Mouse (Mus musculus): Measurements from ENCODE around the gene Kank4. TPM values are rescaled to one million over a fixed set of nuclear protein-coding genes. Genes with fewer than 3 reads are reported as not detected.
"Not testable (repeated sequence)": the region's sequence is repeated elsewhere in the genome, so short reads cannot be mapped to it uniquely, and the experiment has no call there.

The Kank4 gene
- polyA plus RNA-seq, 1 experiment from 2014 or later, result 0.86 TPM

DNA sequence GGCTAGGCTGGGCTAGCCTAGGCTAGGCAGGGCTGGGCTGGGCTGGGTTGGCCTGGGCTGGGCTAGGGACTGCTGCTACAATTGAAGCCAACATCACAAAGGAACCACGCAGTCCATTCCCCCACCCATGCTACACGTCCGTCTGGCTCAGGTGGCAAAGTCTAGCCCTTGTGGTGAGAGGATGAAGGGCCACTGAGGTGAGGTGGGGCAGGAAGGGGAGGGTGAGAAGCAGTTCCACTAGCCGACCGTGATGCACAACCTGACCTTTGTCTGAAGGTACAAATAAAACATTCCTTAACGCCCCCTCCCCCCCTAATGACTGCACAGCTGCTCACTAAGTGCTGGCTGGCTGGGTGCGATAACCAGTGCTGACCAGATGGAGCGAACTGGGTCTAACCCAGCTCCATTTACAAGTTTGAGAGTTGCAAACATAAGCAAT, 28.4 kb upstream of the Kank4 start:
- no peak for DNase-seq (ENCODE audit: low spot score)

DNA sequence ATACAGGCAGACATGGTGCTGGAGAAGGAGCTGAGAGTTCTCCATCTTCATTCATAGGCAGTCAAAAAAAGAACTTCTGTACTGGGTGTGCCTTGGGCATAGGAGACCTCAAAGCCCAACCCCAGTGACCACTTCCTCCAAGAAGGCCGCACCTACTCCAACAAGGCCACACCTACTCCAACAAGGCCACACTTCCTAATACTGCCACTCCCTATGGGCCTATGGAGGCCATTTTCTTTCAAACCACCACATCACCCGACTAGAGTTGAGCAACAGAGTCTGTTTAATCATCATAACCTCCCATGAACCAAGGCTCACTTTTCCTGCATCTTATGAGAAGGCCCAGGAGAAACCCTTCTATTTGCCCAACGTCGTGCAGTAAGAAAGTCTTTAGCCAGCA, 27.9 kb upstream of the Kank4 start:
- Histone ChIP-seq H3K27ac (replicated peaks) (no peak overlapping the region), H3K9me3 (replicated peaks) (no peaks in the 10 kb centered on the region), H3K4me1 (peaks cover 13% of the 10 kb centered on the region), H3K36me3 (no peaks in the 10 kb centered on the region), H3K4me3 (no peak overlapping the region), H3K27me3 (ENCODE audit: low read depth, poor library complexity, severe bottlenecking) (peaks cover 36% of the 10 kb centered on the region)
- 89% methylated on average over 4 of the region's 4 CpGs for WGBS
- DNase-seq (ENCODE audit: low spot score), result no peak

More for the DNA sequence above, 28.4 kb upstream of the Kank4 start:
- no peak overlapping the region for H3K27ac ChIP-seq (replicated peaks)
- peaks cover 8% of the 10 kb centered on the region for H3K4me1 ChIP-seq
- H3K9me3 ChIP-seq (replicated peaks), result no peaks in the 10 kb centered on the region
- H3K36me3 ChIP-seq, result no peaks in the 10 kb centered on the region
- H3K4me3 ChIP-seq, result no peak overlapping the region
- peaks cover 36% of the 10 kb centered on the region for H3K27me3 ChIP-seq (ENCODE audit: low read depth, poor library complexity, severe bottlenecking)
- WGBS, result 79% methylated on average over 8 of the region's 8 CpGs

DNA sequence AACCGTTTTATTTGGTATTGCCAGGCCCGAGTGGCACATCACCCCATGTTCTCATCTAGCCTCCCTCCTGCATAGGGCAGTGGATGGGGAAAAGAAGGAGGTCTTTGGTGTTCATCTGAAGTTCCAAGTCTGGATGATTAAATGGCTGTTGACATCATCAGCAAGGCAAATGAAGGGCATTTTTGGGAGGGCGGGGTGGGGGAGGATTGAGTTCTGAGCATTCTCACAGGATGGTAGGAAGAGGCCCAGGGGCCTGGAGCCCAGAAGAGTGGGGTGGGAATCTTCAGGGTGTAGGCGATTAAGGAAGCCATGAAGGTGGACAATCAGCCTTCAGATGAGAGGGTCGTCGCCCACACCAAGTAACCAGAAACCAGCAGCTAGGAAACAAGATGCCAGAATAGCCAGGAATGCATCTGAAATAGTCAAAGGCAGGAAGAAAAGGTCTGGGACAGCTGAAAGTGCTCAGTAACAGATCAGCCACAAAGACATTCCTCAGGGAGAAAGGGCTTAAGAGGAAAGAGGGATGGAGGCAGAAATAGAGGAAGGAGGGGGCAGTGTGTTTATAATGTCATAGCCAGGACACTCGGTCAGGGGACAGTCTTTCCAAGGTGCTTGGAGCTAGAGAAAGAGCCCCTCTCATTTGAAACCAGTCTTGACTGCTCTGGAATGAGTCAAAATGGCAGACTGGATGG, 26.7 kb upstream of the Kank4 start:
- Histone ChIP-seq H3K4me3 (no peak overlapping the region), H3K27ac (replicated peaks) (no peak overlapping the region), H3K36me3 (no peaks in the 10 kb centered on the region), H3K4me1 (peaks cover 16% of the 10 kb centered on the region), H3K9me3 (replicated peaks) (no peaks in the 10 kb centered on the region), H3K27me3 (ENCODE audit: low read depth, poor library complexity, severe bottlenecking) (peaks cover 36% of the 10 kb centered on the region)
- 82% methylated on average over 7 of the region's 7 CpGs for WGBS
- DNase-seq (ENCODE audit: low spot score), result no peak

DNA sequence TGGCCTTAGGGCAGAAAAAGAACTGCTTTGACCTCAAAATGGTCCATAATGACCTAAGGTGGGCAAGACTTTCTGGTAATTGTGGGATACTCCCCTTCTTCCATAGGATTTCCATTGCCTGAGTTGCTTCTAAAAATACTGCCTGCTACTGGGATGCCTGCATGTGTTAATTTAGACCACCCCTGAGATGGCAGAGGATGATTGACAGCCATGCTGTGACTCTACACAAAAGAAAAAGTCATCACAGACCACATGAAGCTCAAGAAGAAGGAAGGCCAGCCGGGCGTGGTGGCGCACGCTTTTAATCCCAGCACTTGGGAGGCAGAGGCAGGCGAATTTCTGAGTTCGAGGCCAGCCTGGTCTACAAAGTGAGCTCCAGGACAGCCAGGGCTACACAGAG, 23.9 kb upstream of the Kank4 start:
- not testable (repeated sequence) for H3K4me3 ChIP-seq; H3K9me3 ChIP-seq (replicated peaks); H3K36me3 ChIP-seq
- DNase-seq (ENCODE audit: low spot score), result peak; percentile 17
- 86% methylated on average over 6 of the region's 6 CpGs for WGBS
- H3K4me1 ChIP-seq, result peaks cover 14% of the 10 kb centered on the region
- H3K27me3 ChIP-seq (ENCODE audit: low read depth, poor library complexity, severe bottlenecking), result peaks cover 43% of the 10 kb centered on the region
- 0 out of 2 replicates have a peak overlapping the region, but pooled peaks have one; percentile 42 for H3K27ac ChIP-seq (replicated peaks)

DNA sequence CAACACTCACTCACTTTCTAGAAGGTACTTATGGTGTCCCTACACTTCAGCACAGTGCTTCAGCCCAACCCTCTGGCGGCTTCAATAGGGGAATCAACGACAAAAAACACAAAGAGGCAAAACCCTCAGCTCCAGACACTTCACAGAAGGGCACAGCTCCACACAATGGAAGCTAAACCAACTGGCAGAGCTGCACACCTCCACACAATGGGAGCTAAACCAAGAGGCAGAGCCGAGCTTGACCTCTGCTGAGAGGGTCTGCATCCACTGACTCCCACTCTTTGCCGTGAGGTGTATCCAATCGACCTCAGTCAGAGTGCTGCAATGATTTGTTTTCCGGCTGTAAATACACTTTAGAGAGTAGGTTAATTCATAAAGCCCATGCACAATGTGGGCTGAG, 23.2 kb upstream of the Kank4 start:
- H3K27ac ChIP-seq (replicated peaks), result peak overlapping the region; percentile 42
- no peak overlapping the region for H3K4me3 ChIP-seq
- peak; percentile 50 for DNase-seq (ENCODE audit: low spot score)
- peaks cover 14% of the 10 kb centered on the region for H3K4me1 ChIP-seq
- H3K9me3 ChIP-seq (replicated peaks), result no peaks in the 10 kb centered on the region
- H3K36me3 ChIP-seq, result no peaks in the 10 kb centered on the region
- peaks cover 47% of the 10 kb centered on the region for H3K27me3 ChIP-seq (ENCODE audit: low read depth, poor library complexity, severe bottlenecking)
- WGBS, result 31% methylated on average over 6 of the region's 6 CpGs

DNA sequence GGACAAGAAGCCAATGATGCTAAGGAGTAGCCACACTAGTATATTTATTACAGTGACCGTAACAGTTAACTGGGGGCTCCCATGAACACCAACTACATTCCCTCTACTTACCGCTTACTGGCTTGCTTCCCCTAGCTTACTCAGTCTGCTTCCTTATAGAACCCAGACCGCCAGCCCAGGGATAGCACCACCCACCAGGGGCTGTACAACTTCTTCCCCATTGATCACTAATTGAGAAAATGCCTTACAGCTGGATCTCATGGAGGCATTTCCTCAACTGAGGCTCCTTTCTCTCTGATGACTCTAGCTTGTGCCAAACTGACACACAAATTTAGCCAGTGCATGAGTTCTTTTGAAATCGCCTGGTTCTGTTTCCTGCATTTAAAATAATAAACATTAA, 21.6 kb upstream of the Kank4 start:
- 76% methylated on average over 4 of the region's 4 CpGs for WGBS
- H3K27ac ChIP-seq (replicated peaks), result no peak overlapping the region
- DNase-seq (ENCODE audit: low spot score), result no peak

DNA sequence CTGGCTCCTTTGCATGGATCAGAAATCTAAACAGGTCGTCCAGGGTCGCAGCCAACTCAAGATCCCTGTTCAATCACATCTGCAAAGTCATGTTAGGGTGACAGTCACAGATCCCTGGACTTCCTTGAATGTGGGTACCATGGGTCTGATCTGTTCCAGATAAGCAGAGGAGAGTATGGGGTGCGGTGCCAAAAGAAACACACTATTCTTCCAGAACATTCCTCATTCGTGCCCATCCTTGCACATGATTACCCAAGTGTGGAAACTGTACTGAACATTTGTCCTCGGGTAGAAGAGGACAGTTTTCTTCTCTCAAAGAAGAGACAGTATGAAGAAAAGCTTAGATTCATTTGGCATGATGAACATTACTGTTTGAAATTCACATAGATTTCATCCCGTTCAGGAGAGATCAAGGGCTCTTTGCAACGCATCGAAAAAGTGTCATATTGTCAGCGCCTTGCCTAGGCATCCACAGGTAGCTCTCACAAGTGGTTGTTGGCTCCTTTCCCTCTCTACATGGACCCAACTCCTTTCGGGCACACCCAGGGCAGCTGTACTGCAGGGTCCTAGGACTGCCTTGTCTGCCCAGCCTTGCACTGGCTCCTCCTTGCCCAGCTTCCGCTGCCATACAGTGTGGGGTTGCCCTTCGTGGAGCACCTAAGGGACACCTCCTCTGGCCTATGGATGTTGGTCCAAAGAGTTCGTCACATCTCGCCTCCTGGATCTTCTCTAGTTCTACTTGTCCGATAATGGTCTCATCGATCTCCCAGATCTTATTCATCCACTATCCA, 20.6 kb upstream of the Kank4 start:
- peaks cover 28% of the 10 kb centered on the region for H3K27me3 ChIP-seq (ENCODE audit: low read depth, poor library complexity, severe bottlenecking)
- H3K4me3 ChIP-seq, result no peak overlapping the region
- no peaks in the 10 kb centered on the region for H3K36me3 ChIP-seq
- H3K4me1 ChIP-seq, result peaks cover 14% of the 10 kb centered on the region
- 94% methylated on average over 16 of the region's 16 CpGs for WGBS
- no peaks in the 10 kb centered on the region for H3K9me3 ChIP-seq (replicated peaks)
- DNase-seq (ENCODE audit: low spot score), result no peak
- H3K27ac ChIP-seq (replicated peaks), result no peak overlapping the region

More for the DNA sequence above, 21.6 kb upstream of the Kank4 start:
- Histone ChIP-seq H3K27me3 (ENCODE audit: low read depth, poor library complexity, severe bottlenecking) (peaks cover 34% of the 10 kb centered on the region), H3K4me1 (peaks cover 14% of the 10 kb centered on the region), H3K36me3 (no peaks in the 10 kb centered on the region), H3K4me3 (no peak overlapping the region), H3K9me3 (replicated peaks) (no peaks in the 10 kb centered on the region)

DNA sequence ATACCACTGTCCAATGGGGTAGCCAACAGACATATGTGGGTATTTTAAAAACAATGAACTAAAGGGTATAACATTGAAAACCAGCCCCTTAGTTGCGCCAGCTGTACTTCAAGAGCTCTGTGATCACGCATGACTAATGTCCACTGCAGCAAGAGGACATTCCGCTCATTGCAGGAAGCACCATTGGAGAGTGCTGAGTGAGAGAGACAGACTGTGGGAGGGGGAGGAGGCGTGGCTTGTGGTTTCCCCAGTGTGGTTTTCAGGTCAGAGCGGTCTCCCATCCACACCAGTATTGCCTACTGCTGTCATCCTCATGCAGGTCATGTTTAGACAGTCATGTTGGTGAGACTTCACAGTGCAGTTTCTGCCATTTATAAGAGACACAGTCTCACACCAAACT, 19.2 kb upstream of the Kank4 start:
- Histone ChIP-seq H3K36me3 (no peaks in the 10 kb centered on the region), H3K27me3 (ENCODE audit: low read depth, poor library complexity, severe bottlenecking) (peaks cover 21% of the 10 kb centered on the region), H3K4me3 (no peak overlapping the region), H3K9me3 (replicated peaks) (no peaks in the 10 kb centered on the region), H3K4me1 (peaks cover 14% of the 10 kb centered on the region), H3K27ac (replicated peaks) (no peak overlapping the region)
- no peak for DNase-seq (ENCODE audit: low spot score)
- WGBS, result 64% methylated on average over 5 of the region's 5 CpGs

DNA sequence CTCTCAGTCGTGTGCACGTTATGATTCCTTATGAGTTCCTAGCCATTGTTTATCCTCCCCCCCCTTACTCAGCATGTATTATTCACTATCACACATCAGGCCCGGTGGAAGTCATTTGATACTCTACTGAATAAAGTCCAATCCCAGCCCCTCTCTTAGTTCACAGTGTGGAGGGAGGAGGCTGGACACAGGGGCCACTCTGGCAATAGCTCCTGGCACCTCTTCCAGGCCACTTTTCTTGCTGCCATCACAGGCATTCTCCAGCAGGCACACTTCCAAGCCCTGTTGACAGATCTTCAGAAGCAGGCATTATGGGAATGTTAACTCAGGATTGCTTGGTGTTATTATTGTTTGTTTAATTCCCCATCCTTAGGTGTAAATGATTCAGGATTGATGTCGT, 17.4 kb upstream of the Kank4 start:
- 72% methylated on average over 4 of the region's 4 CpGs for WGBS
- H3K27me3 ChIP-seq (ENCODE audit: low read depth, poor library complexity, severe bottlenecking), result peaks cover 21% of the 10 kb centered on the region

DNA sequence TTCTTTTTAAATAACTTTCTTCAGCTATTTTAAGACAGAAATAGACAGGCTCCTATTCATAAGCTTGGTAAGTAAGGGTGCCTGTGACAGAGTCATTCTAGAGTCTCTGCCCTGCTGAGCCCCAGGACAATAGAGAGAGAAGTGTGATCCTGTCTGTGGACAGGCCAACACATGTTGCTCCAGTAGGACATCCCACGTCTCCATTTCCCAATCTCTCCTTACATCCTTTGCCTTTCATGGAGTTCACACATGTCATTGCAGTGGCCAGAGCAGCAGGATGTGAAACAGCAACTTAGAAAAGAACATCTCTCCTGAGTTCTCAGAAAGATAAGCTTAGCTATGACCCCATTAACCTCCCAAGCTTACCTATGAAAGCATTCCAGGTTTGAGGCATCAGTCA, 14.4 kb upstream of the Kank4 start:
- Histone ChIP-seq H3K9me3 (replicated peaks) (no peaks in the 10 kb centered on the region), H3K4me3 (no peak overlapping the region), H3K27ac (replicated peaks) (no peak overlapping the region), H3K4me1 (no peaks in the 10 kb centered on the region), H3K27me3 (ENCODE audit: low read depth, poor library complexity, severe bottlenecking) (peaks cover 13% of the 10 kb centered on the region), H3K36me3 (no peaks in the 10 kb centered on the region)
- 69% methylated on average over 1 of the region's 1 CpGs for WGBS
- DNase-seq (ENCODE audit: low spot score), result no peak

More for the DNA sequence above, 17.4 kb upstream of the Kank4 start:
- no peaks in the 10 kb centered on the region for H3K36me3 ChIP-seq
- no peak for DNase-seq (ENCODE audit: low spot score)
- H3K4me3 ChIP-seq, result no peak overlapping the region
- no peaks in the 10 kb centered on the region for H3K9me3 ChIP-seq (replicated peaks)
- no peak overlapping the region for H3K27ac ChIP-seq (replicated peaks)
- no peaks in the 10 kb centered on the region for H3K4me1 ChIP-seq

DNA sequence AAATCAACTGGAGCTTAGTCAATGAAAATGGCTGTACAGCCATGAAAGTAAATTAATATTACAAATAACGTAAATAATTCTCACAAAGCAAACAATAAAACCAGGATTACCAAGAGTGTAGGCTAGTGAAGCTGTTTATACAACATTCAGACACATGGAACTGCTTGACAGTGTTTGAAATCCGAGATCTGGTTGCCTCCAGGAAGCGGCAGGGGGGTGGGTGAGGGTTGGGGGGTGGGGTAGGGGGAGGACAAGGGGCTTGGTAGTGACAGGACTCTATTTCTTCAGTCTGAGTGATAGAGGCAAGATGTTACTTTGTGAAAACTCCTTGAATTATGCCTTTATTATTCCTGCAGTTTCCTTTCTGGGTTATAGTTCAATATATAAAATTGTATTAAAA, 9.4 kb upstream of the Kank4 start:
- no peak for DNase-seq (ENCODE audit: low spot score)
- H3K36me3 ChIP-seq, result no peaks in the 10 kb centered on the region
- H3K27ac ChIP-seq (replicated peaks), result no peak overlapping the region
- H3K9me3 ChIP-seq (replicated peaks), result no peaks in the 10 kb centered on the region
- no peaks in the 10 kb centered on the region for H3K4me1 ChIP-seq
- H3K4me3 ChIP-seq, result no peak overlapping the region
- H3K27me3 ChIP-seq (ENCODE audit: low read depth, poor library complexity, severe bottlenecking), result no peaks in the 10 kb centered on the region
- 72% methylated on average over 3 of the region's 3 CpGs for WGBS

DNA sequence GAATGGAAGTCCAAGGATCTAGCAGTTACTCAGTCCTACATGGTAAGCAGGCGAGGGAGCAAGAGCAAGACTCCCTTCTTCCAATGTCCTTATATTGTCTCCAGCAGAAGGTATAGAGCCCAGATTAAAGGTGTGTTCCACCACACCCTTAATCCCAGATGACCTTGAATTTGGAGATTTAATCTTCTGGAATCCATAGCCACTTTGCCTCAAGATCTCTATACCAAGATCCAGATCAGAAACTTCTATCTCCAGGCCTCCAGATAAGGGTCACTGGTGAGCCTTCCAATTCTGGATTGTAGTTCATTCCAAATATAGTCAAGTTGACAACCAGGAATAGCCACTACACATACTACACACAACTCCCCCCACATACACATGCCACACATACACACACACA, 6.4 kb upstream of the Kank4 start, which contains the start of gene I0C0044D17Rik:
TSS of gene I0C0044D17Rik (minus strand) at position 101 of the 400 bp plus-strand sequence.
- H3K27ac ChIP-seq (replicated peaks); H3K4me3 ChIP-seq; H3K9me3 ChIP-seq (replicated peaks); H3K4me1 ChIP-seq; H3K36me3 ChIP-seq; DNase-seq (ENCODE audit: low spot score): not testable (repeated sequence)
- 93% methylated on average over 1 of the region's 1 CpGs for WGBS
- peaks cover 21% of the 10 kb centered on the region for H3K27me3 ChIP-seq (ENCODE audit: low read depth, poor library complexity, severe bottlenecking)

DNA sequence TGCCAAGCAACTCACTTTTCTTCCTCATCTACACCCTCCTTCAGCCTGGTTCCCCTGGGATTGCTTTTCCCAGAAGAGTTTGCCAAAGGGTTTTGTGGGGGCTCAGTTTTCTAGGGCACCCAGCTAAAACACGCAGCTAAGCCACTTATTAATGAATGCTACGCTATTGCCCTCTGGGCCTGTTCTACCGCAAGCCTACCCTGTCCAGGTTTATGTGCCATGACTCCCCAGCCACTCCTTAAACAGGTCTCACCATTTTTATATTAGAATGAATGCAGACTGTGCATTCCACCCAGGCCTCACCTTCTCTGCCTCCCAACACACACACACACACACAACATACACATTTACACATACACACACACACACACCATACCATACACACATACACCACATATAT, 5.7 kb upstream of the Kank4 start:
- WGBS, result 85% methylated on average over 3 of the region's 3 CpGs
- Histone ChIP-seq H3K4me3 (no peak overlapping the region), H3K36me3 (no peaks in the 10 kb centered on the region), H3K27me3 (ENCODE audit: low read depth, poor library complexity, severe bottlenecking) (peaks cover 28% of the 10 kb centered on the region), H3K9me3 (replicated peaks) (no peaks in the 10 kb centered on the region), H3K27ac (replicated peaks) (no peak overlapping the region), H3K4me1 (no peaks in the 10 kb centered on the region; the same call in 1 of the 2 replicates)
- no peak for DNase-seq (ENCODE audit: low spot score)
